Mouse (Mus musculus) hindbrain, embryonic 11.5 days (tissue): ENCODE data around the gene Pla2g5. TPM values are rescaled to one million over a fixed set of nuclear protein-coding genes. Genes with fewer than 3 reads are reported as not detected.

Experiments used
- ATAC-seq: fragments of 200-750 bp; cut with Nextera tagmentation; 2 replicates; pipeline ENCODE4 v1.8.0; 2017; ENCODE audit warnings: mild to moderate bottlenecking, moderate TSS enrichment, moderate library complexity; ENCODE audit not compliant: low FRiP score
- DNase-seq: peaks from one replicate; pipeline ENCODE4 v3.0.0-alpha.2; 2015; ENCODE audit warnings: low spot score
- H3K27ac ChIP-seq: fragments of 300-500 bp; sonication (generic); 2 replicates; pipeline ENCODE4 v1.5.1; 2014; ENCODE audit warnings: mild to moderate bottlenecking, low read depth, low read length
- H3K27me3 ChIP-seq: fragments of 300-500 bp; sonication (generic); 2 replicates; pipeline ENCODE4 v1.6.1; 2014; ENCODE audit warnings: mild to moderate bottlenecking, low read length, moderate library complexity, mixed read lengths; ENCODE audit not compliant: control insufficient read depth, insufficient read depth
- H3K36me3 ChIP-seq: fragments of 300-500 bp; sonication (generic); 2 replicates; pipeline ENCODE4 v1.6.1; 2014; ENCODE audit warnings: mild to moderate bottlenecking, low read length, moderate library complexity, mixed read lengths; ENCODE audit not compliant: control insufficient read depth, insufficient read depth
- H3K4me1 ChIP-seq: fragments of 300-500 bp; sonication (generic); replicated peaks from 2 replicates; pipeline ENCODE4 v1.6.1; 2014; ENCODE audit warnings: low read length, mixed read lengths; ENCODE audit not compliant: control insufficient read depth, insufficient read depth
- H3K4me2 ChIP-seq: fragments of 300-500 bp; sonication (generic); replicated peaks from 2 replicates; pipeline ENCODE4 v1.6.1; 2014; ENCODE audit warnings: mild to moderate bottlenecking, low read depth, low read length
- H3K4me3 ChIP-seq: fragments of 300-500 bp; sonication (generic); 2 replicates; pipeline ENCODE4 v1.5.1; 2014; ENCODE audit warnings: low read depth, low read length
- H3K9ac ChIP-seq: fragments of 300-500 bp; sonication (generic); 2 replicates; pipeline ENCODE4 v1.6.1; 2014; ENCODE audit warnings: low read depth, low read length
- H3K9me3 ChIP-seq: fragments of 300-500 bp; sonication (generic); 2 replicates; pipeline ENCODE4 v1.6.1; 2016; ENCODE audit warnings: low read length; ENCODE audit not compliant: control insufficient read depth
- WGBS: fragments of 180-500 bp; shearing (Covaris S2); extraction: QIAGEN DNeasy Blood & Tissue Kit; methylation state at CpG from one replicate; pipeline ENCODE4 v1.1.7; 2014; 5-methylcytosine and 5-hydroxymethylcytosine counted together
- polyA plus RNA-seq: library from polyadenylated mRNA; unstranded; fragments of >200 nt; fragmentation: Nextera tagmentation; extraction: Ambion mirVana; gene quantifications from 2 replicates; pipeline ENCODE4 v1.2.1, GENCODE M21; 2014

Pla2g5 gene
- polyA plus RNA-seq, 1 experiment from 2014 or later: 0.39 TPM

GRCm38 (mm10) chr4:138797217-138797570 lies 66.1 kb downstream of the Pla2g5 start:
- DNase-seq: no peak
- Histone ChIP-seq H3K9ac (no peak overlapping the region), H3K4me2 (no peak overlapping the region), H3K9me3 (no peaks in the 10 kb centered on the region), H3K27me3 (no peaks in the 10 kb centered on the region), H3K4me1 (no peaks in the 10 kb centered on the region), H3K36me3 (no peaks in the 10 kb centered on the region), H3K4me3 (no peak overlapping the region), H3K27ac (no peak overlapping the region)
- no peak for ATAC-seq
- 65% methylated on average over 4 of the region's 4 CpGs for WGBS

GRCm38 (mm10) chr4:138796513-138797216 lies 66.6 kb downstream of the Pla2g5 start:
- ATAC-seq (no peak), DNase-seq (no peak)
- H3K4me3 ChIP-seq: no peak overlapping the region
- no peaks in the 10 kb centered on the region for H3K27me3 ChIP-seq
- H3K9ac ChIP-seq: no peak overlapping the region
- no peaks in the 10 kb centered on the region for H3K36me3 ChIP-seq
- no peak overlapping the region for H3K27ac ChIP-seq
- no peak overlapping the region for H3K4me2 ChIP-seq
- 48% methylated on average over 6 of the region's 6 CpGs for WGBS
- no peaks in the 10 kb centered on the region for H3K4me1 ChIP-seq
- no peaks in the 10 kb centered on the region for H3K9me3 ChIP-seq

- 90% methylated on average over 6 of the region's 6 CpGs for WGBS
- no peaks in the 10 kb centered on the region for H3K27me3 ChIP-seq
- no peaks in the 10 kb centered on the region for H3K36me3 ChIP-seq
- ATAC-seq (no peak), DNase-seq (no peak)
- no peaks in the 10 kb centered on the region for H3K9me3 ChIP-seq
- H3K27ac ChIP-seq: no peak overlapping the region
- no peak overlapping the region for H3K9ac ChIP-seq
- H3K4me3 ChIP-seq: no peak overlapping the region
- H3K4me1 ChIP-seq: no peaks in the 10 kb centered on the region
- no peak overlapping the region for H3K4me2 ChIP-seq
Measured at GRCm38 (mm10) chr4:138794344-138794743, 68.9 kb downstream of the Pla2g5 start.

DNA sequence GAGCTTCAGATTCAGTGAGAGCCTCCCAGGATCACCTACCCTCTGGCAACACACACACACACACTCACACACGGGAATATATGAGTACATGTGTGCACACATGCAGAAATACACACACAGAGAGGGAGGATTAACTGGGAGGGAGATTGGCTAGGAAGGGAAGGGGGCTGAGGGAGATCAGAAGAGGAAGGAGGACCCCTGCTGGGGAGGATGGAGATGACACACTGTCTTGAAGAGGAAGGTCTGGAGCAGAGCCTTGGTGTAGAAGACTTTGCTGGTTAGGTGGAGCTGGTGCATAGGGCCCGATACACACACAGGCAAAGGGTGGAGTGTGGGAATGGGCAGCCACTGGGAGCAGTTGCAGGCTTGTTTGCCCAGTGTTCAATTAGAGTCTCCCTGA lies 70.0 kb downstream of the Pla2g5 start:
- Histone ChIP-seq H3K9ac (no peak overlapping the region), H3K27me3 (no peaks in the 10 kb centered on the region), H3K4me3 (no peak overlapping the region), H3K36me3 (no peaks in the 10 kb centered on the region), H3K4me2 (no peak overlapping the region), H3K4me1 (no peaks in the 10 kb centered on the region), H3K27ac (no peak overlapping the region), H3K9me3 (no peaks in the 10 kb centered on the region)
- ATAC-seq (no peak), DNase-seq (peak; percentile 62)
- WGBS: 70% methylated on average over 2 of the region's 2 CpGs

DNA sequence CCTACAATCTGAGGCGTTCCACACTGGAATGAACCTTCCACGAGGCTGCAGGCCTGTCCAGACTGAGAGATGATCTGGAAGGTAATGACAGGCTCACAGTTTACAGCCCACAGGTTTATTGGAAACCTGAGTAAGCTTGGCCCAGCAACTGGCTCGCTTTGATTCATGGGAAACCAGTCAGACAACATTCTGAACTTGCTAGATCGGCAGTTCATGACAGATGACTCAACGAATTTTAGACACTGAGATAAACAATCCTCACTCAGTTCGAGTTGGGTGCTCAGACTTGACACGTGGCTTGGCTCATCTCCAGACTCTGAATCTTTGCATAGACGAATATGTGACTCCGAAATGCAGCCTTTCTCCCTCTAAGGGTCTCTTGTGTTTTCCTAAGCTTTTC lies 70.7 kb downstream of the Pla2g5 start:
- H3K27ac ChIP-seq: no peak overlapping the region
- H3K4me1 ChIP-seq: no peaks in the 10 kb centered on the region
- ATAC-seq (no peak), DNase-seq (no peak)
- H3K4me2 ChIP-seq: no peak overlapping the region
- H3K27me3 ChIP-seq: no peaks in the 10 kb centered on the region
- H3K9ac ChIP-seq: no peak overlapping the region
- H3K4me3 ChIP-seq: no peak overlapping the region
- H3K36me3 ChIP-seq: no peaks in the 10 kb centered on the region
- no peaks in the 10 kb centered on the region for H3K9me3 ChIP-seq
- 65% methylated on average over 9 of the region's 9 CpGs for WGBS

GRCm38 (mm10) chr4:138791452-138791851 lies 71.8 kb downstream of the Pla2g5 start:
- H3K27ac ChIP-seq: no peak overlapping the region
- no peaks in the 10 kb centered on the region for H3K27me3 ChIP-seq
- H3K4me2 ChIP-seq: no peak overlapping the region
- 73% methylated on average over 6 of the region's 6 CpGs for WGBS
- H3K4me1 ChIP-seq: no peaks in the 10 kb centered on the region
- DNase-seq (no peak), ATAC-seq (no peak)
- H3K9me3 ChIP-seq: no peaks in the 10 kb centered on the region
- H3K4me3 ChIP-seq: no peak overlapping the region
- no peaks in the 10 kb centered on the region for H3K36me3 ChIP-seq
- H3K9ac ChIP-seq: no peak overlapping the region

DNA sequence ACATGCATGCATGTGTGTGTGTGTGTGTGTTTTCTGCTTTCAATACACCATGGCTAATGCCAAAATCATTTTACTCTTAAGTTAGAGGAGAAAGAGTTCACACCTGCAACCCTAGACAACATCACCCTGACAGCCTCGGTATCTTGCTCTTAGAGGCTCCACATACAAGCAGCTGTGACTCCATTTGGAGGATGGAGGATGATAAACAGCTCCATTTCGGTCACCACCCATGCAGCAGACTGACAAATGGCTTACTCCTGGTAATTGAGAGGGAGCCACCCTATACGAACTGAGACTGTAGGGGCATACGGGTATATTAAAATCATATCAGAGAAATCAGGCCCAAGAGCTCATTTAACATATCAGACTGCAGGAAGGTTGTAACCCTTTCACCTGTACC lies 74.9 kb downstream of the Pla2g5 start:
- no peaks in the 10 kb centered on the region for H3K36me3 ChIP-seq
- H3K9ac ChIP-seq: no peak overlapping the region
- no peak overlapping the region for H3K4me2 ChIP-seq
- 77% methylated on average over 4 of the region's 4 CpGs for WGBS
- ATAC-seq (no peak), DNase-seq (no peak)
- no peaks in the 10 kb centered on the region for H3K27me3 ChIP-seq
- H3K4me1 ChIP-seq: no peaks in the 10 kb centered on the region
- H3K9me3 ChIP-seq: no peaks in the 10 kb centered on the region
- H3K4me3 ChIP-seq: no peak overlapping the region
- no peak overlapping the region for H3K27ac ChIP-seq

GRCm38 (mm10) chr4:138786141-138786540 lies 77.1 kb downstream of the Pla2g5 start:
- no peaks in the 10 kb centered on the region for H3K36me3 ChIP-seq
- DNase-seq (no peak), ATAC-seq (no peak)
- no peak overlapping the region for H3K9ac ChIP-seq
- 69% methylated on average over 4 of the region's 4 CpGs for WGBS
- no peaks in the 10 kb centered on the region for H3K4me1 ChIP-seq
- no peak overlapping the region for H3K27ac ChIP-seq
- no peak overlapping the region for H3K4me2 ChIP-seq
- no peaks in the 10 kb centered on the region for H3K27me3 ChIP-seq
- H3K9me3 ChIP-seq: no peaks in the 10 kb centered on the region
- H3K4me3 ChIP-seq: no peak overlapping the region

- no peak overlapping the region for H3K4me3 ChIP-seq
- no peak overlapping the region for H3K9ac ChIP-seq
- H3K4me1 ChIP-seq: no peaks in the 10 kb centered on the region
- H3K27ac ChIP-seq: no peak overlapping the region
- no peak overlapping the region for H3K4me2 ChIP-seq
- no peaks in the 10 kb centered on the region for H3K9me3 ChIP-seq
- DNase-seq: no peak
- 59% methylated on average over 4 of the region's 4 CpGs for WGBS
- no peak for ATAC-seq
- H3K27me3 ChIP-seq: no peaks in the 10 kb centered on the region
- H3K36me3 ChIP-seq: no peaks in the 10 kb centered on the region
Measured at GRCm38 (mm10) chr4:138785721-138786120, 77.6 kb downstream of the Pla2g5 start.
